Mouse (Mus musculus) ES-Bruce4 (cell line): ENCODE measurements around the gene 2210011C24Rik. TPM values are rescaled to one million over a fixed set of nuclear protein-coding genes. Genes with fewer than 3 reads are reported as not detected.

Source experiments
- H3K27ac ChIP-seq: 2 replicates; pipeline ENCODE4 v1.5.1; 2012; ENCODE audit warnings: low read length, inconsistent platforms; ENCODE audit not compliant: insufficient read depth
- H3K27me3 ChIP-seq: 2 replicates; pipeline ENCODE4 v1.6.1; 2012; ENCODE audit warnings: mild to moderate bottlenecking, low read length, inconsistent platforms; ENCODE audit not compliant: control insufficient read depth, poor library complexity, insufficient read depth, severe bottlenecking
- H3K36me3 ChIP-seq: 2 replicates; pipeline ENCODE4 v1.6.1; 2012; ENCODE audit warnings: inconsistent platforms, mild to moderate bottlenecking, low read length, moderate library complexity; ENCODE audit not compliant: control insufficient read depth, poor library complexity, insufficient read depth, severe bottlenecking
- H3K4me1 ChIP-seq: one replicate; pipeline ENCODE4 v1.8.1; 2011; ENCODE audit warnings: low read length; ENCODE audit not compliant: control insufficient read depth, insufficient read depth
- H3K4me3 ChIP-seq: 2 replicates; pipeline ENCODE4 v1.5.1; 2011; ENCODE audit warnings: low read depth, mild to moderate bottlenecking, low read length
- H3K9ac ChIP-seq: 2 replicates; pipeline ENCODE4 v1.6.1; 2012; ENCODE audit warnings: low read depth, mild to moderate bottlenecking, inconsistent platforms; ENCODE audit not compliant: poor library complexity, severe bottlenecking
- H3K9me3 ChIP-seq: replicated peaks from 2 replicates; pipeline ENCODE4 v1.6.1; 2012; ENCODE audit warnings: mild to moderate bottlenecking, low read length, inconsistent platforms; ENCODE audit not compliant: control insufficient read depth, poor library complexity, insufficient read depth, severe bottlenecking
- CTCF ChIP-seq: IDR thresholded peaks from one replicate; pipeline ENCODE4 v1.8.1; 2011; ENCODE audit warnings: low read depth, low read length
- EP300 ChIP-seq: IDR thresholded peaks from 2 replicates; pipeline ENCODE4 v1.6.1; 2011; ENCODE audit warnings: low read depth, low read length; ENCODE audit not compliant: insufficient read depth
- POLR2A ChIP-seq: IDR thresholded peaks from one replicate; pipeline ENCODE4 v1.8.1; 2011; ENCODE audit warnings: low read length; ENCODE audit not compliant: insufficient read depth
- polyA plus RNA-seq: library from polyadenylated mRNA; stranded (reverse); fragments of >200 nt; gene quantifications from 2 replicates; pipeline ENCODE4 v1.2.4, GENCODE M21; 2011; ENCODE audit warnings: low read depth; ENCODE audit not compliant: missing spikeins, insufficient read depth, insufficient read length

The 2210011C24Rik gene
- polyA plus RNA-seq, 1 experiment: 15.9 TPM

DNA sequence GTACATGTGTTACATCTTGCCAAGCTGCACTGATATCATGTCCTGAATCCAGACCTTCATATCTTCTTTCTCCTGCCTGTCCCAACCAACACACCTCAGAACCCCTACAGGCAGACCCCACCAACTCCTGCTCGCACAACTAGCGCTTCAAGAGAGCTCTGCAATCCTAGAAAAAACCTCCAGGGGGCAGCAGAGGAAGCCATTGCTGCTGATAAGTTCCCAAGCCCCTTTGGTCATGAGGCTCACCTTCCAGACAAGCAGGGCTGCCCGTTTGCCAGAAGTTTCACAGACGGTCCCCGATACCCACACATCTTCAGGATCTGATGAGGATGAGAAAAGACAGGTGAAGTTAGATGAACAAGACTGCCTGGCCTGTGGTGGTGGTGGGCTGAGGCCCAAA lies 27.1 kb upstream of the 2210011C24Rik start:
- Histone ChIP-seq H3K9me3 (no peaks in the 10 kb centered on the region), H3K36me3 (no peaks in the 10 kb centered on the region), H3K4me1 (no peaks in the 10 kb centered on the region), H3K4me3 (no peak overlapping the region), H3K27me3 (no peaks in the 10 kb centered on the region), H3K9ac (no peak overlapping the region), H3K27ac (no peak overlapping the region)
- TF ChIP-seq CTCF (peak; percentile 80), POLR2A (no peak)

DNA sequence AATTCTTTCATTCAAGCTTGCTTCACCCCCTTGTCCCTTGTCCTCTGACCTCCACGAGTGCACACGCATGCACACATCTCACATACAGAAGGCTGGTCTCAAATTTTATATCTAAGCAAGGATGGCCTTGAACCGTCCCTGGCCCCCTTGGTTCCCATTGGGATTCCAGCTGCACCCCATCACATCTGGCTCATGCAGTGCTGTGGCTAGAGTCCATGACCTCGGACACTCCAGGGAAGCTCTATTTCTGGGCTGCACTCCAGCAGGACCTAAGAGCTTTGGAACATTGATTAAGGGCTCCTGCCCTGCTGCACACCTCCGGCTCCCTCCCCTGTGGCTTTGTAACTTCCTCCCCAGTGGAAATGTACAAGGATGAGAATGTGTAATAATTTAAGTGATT lies 26.0 kb upstream of the 2210011C24Rik start:
- no peak overlapping the region for H3K4me3 ChIP-seq
- no peak overlapping the region for H3K9ac ChIP-seq
- H3K9me3 ChIP-seq: no peaks in the 10 kb centered on the region
- no peaks in the 10 kb centered on the region for H3K27me3 ChIP-seq
- TF ChIP-seq CTCF (no peak), POLR2A (no peak), EP300 (no peak)
- no peak overlapping the region for H3K27ac ChIP-seq
- H3K4me1 ChIP-seq: no peaks in the 10 kb centered on the region
- H3K36me3 ChIP-seq: no peaks in the 10 kb centered on the region

DNA sequence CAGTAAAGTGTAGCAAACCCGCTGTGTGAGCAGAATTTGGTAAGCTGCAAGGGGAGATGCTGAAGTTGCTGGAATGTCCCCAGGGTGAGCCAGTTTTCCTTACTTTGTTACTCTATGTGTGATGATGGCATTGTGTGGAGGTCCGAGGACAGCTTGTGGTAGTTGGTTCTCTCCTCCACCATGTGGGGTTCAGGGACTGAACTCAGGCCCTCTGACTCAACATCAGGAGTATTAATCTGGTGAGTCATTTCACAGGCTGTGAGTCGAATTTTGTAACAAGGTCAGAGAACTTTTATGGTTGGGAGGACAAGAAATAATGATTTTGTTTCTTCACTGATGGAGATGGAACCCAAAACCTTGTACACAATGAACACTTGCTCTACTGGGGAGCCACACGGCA lies 20.8 kb upstream of the 2210011C24Rik start:
- TF ChIP-seq EP300 (no peak), CTCF (no peak), POLR2A (no peak)
- Histone ChIP-seq H3K9ac (no peak overlapping the region), H3K9me3 (no peaks in the 10 kb centered on the region; the same call in 1 of the 2 replicates), H3K27ac (no peak overlapping the region), H3K4me3 (no peak overlapping the region), H3K27me3 (no peaks in the 10 kb centered on the region), H3K4me1 (no peaks in the 10 kb centered on the region), H3K36me3 (peaks cover 16% of the 10 kb centered on the region)

DNA sequence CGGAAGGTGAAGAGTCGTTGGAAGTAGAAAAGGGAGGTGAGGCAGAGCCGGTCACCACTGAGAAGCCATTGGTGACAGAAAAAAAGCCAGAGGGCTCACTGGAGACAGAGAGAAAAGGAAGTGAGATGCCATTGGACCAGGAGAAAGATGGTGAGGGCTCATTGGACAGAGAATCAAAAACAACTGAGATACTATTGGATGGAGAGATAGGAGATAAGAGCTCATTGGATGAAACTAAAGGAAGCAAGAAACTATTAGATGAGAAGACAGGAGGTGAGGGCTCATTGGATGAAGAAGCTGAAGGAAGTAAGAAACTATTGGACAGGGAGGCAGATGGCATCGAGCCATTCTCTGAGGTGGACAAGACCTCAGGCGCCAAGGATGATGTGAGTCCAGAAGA lies 17.3 kb upstream of the 2210011C24Rik start:
- TF ChIP-seq CTCF (no peak), POLR2A (no peak), EP300 (no peak)
- Histone ChIP-seq H3K27ac (no peak overlapping the region), H3K4me1 (peaks cover 4% of the 10 kb centered on the region), H3K36me3 (peaks cover 17% of the 10 kb centered on the region), H3K4me3 (no peak overlapping the region), H3K9me3 (no peaks in the 10 kb centered on the region; the same call in 1 of the 2 replicates), H3K27me3 (no peaks in the 10 kb centered on the region), H3K9ac (no peak overlapping the region)

DNA sequence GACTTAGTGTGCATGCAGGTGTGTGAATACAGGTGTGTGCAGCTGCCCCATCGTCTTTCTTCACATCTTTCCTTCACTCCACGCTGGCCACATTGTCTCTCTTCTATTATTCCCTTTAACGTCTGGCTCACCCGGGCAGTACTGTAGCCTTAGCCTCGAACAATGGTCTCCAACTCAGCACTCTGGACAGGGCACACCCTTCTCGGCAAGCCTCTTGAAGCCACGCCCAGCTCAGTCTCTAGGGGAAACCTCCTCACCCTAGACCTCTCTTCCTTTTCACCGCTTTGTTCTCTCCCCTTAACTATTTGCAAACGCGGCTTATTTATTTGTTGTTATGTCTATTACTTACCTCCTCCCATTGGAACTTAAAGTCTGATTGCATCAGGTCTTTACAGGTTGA lies 15.5 kb upstream of the 2210011C24Rik start:
- Histone ChIP-seq H3K36me3 (peaks cover 17% of the 10 kb centered on the region), H3K9ac (peak overlapping the region; percentile 81; the same call in 1 of the 2 replicates), H3K9me3 (no peaks in the 10 kb centered on the region; the same call in 1 of the 2 replicates), H3K4me3 (peak overlapping the region; percentile 13; the same call in 1 of the 2 replicates), H3K27me3 (no peaks in the 10 kb centered on the region), H3K4me1 (peaks cover 10% of the 10 kb centered on the region), H3K27ac (no peak overlapping the region)
- TF ChIP-seq CTCF: no peak
- peak; percentile 65; the same call in 1 of the 2 replicates for TF ChIP-seq EP300

DNA sequence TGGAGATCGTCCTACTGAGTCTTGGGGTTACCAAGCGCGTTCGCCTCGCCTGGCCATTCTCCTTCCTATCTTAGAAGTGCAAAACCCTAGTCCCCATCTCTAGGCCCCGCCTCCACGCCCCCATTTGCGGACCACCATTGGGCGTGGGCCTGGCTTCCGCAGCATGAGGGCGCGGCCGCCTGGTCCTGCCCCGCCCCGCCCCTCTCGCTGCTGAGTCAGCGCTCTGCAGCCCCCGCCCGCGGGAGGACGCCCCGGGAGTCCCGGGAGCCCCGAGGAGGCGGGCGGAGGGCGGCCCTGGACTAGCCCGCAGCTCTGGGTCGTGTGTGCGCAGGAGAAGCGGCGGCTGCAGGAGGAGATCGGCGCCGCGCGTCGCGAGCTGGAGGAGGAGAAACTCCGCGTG lies 13.9 kb upstream of the 2210011C24Rik start:
- Histone ChIP-seq H3K27ac (peak overlapping the region; percentile 4; the same call in 1 of the 2 replicates), H3K4me1 (peaks cover 12% of the 10 kb centered on the region), H3K27me3 (no peaks in the 10 kb centered on the region)

More for the DNA sequence above, 13.9 kb upstream of the 2210011C24Rik start:
- Histone ChIP-seq H3K9me3 (no peaks in the 10 kb centered on the region; the same call in 1 of the 2 replicates), H3K9ac (peak overlapping the region; percentile 81), H3K4me3 (peak overlapping the region; percentile 71), H3K36me3 (peaks cover 17% of the 10 kb centered on the region)
- no peak for TF ChIP-seq CTCF
- TF ChIP-seq POLR2A: peak; percentile 73
- TF ChIP-seq EP300: no peak
